Mouse (Mus musculus): ENCODE data around the gene Ubash3b.

Gene Ubash3b

GRCm38 (mm10) chr9:41136273-41136672 lies 25.2 kb downstream of the Ubash3b start:
- no peak for DNase-seq

DNA sequence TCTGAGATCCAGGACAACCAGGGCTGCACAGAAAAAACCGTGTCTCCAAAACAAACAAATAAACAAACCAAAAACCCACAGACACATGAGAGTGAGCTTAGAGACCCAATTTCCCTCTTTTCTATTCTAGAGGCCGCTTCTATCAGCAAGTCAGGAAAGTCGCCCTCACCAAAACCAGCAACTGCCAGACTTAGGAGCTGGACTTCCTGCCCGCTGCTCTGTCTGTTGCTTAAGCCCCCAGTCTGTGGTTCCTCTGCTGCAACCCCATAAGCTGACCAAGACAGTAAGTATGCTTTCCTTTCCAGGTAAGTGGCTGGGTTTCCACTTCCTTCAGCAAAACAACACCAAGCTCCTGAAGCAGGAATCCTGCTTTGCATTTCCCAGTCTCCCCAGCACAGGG lies 26.6 kb downstream of the Ubash3b start:
- no peak for DNase-seq

- no peak for DNase-seq
Measured at GRCm38 (mm10) chr9:41130563-41130962, 30.9 kb downstream of the Ubash3b start.

- no peak for DNase-seq
Measured at GRCm38 (mm10) chr9:41129802-41130480, 31.6 kb downstream of the Ubash3b start.

DNA sequence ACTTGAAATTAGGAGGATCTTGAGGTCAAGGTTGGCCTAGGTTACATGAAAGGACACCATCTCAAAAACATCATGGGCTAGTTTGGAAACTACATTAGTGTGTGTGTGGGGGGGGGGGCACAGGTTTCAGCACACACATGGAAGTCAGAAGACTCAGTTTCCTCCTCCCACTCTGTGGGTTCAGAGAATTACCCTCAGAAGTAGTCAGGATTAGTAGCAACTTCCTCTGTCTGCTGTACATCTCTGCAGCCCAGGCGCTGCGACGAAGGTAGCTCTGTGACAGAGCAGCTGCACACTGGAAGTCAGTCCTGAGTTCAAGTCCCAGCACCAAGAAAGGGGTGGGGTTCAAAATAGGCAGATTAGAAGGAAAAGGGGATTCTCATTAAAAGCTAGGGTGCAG lies 32.2 kb downstream of the Ubash3b start:
- no peak for DNase-seq

GRCm38 (mm10) chr9:41126723-41127122 lies 34.8 kb downstream of the Ubash3b start:
- DNase-seq = no peak

DNA sequence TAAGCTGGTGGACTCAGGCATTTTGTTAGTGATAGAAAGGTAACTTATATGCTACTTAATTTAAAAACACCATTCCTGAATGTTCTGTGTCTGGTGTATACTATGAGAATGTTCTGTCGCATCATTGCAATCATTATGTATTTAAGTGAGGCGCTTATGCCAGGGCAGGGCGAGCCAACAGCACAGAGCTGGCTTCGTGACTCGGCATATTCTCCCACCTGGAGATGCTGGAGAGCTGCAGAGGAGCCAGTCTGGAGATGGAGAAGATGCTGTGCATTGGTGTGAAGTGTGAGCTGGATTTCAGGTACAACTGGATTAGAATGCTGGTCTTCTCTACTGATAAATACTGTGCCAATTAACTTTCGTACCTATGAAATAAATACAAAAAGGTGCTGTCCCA lies 37.2 kb downstream of the Ubash3b start:
- DNase-seq = no peak

- peak; percentile 69 to 73 for DNase-seq
Measured at GRCm38 (mm10) chr9:41122390-41123110, 38.9 kb downstream of the Ubash3b start.

- DNase-seq = peak in 1 of 2 experiments; percentile 34
Measured at GRCm38 (mm10) chr9:41121701-41122354, 39.7 kb downstream of the Ubash3b start.

DNA sequence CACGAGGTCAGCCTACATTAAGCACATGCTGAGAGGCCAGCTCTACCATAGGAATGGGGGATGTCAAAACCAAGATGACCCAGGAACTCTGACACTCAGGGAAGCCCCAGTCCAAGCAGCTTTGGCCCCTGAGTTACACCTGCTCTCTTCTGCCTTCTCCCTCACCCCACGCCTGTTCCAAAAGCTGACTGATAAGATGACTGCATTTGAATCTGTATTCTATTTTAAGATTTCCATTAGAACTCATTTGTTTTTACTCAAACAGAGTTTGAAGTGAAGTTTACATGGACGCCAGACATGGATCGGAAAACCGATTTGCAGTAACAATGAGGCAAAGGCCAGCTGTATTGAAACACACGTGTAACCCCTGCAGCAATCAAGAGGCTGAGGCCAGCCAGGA lies 41.5 kb downstream of the Ubash3b start:
- no peak for DNase-seq

DNA sequence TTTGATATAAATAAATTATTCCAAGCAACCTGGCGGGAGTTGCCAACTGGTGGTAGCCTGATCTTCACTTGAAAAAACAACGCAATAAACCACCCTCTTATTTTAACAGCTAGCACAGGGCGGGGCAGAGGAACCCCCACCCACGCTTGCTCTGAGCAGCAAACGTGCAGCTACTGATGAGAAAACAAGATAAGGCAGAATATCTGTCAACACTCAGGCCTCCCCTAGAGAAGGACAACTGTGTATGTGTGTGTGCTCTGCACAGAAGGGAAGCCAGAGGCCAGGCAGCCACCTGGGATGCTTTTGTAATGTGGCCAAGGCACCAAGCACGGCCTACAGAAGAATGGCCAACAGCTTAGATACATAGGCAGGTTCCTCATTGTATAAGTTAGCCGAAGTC lies 43.4 kb downstream of the Ubash3b start:
- peak in 1 of 2 experiments; percentile 34 for DNase-seq

GRCm38 (mm10) chr9:41116126-41116525 lies 45.4 kb downstream of the Ubash3b start:
- no peak for DNase-seq

GRCm38 (mm10) chr9:41114367-41114766 lies 47.1 kb downstream of the Ubash3b start:
- no peak for DNase-seq

DNA sequence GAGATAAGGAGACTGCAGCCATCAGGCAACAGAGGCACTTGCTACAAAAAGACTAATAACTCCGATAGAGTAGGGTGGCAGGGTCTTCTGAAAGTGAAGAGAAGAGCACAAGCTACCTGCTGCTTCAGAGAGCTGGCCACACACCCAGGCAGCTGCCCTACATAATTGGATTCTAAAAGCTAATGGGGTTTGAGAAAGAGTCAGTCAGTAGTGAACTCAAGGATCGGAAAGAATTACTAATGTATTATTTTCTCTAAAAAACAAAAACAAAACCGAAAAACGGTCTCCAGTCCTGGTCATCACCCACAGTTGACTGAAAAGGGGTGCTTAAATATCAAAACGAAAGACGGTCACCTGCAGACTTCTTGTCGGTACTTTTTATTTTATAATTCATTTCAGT lies 51.7 kb downstream of the Ubash3b start:
- DNase-seq = no peak

DNA sequence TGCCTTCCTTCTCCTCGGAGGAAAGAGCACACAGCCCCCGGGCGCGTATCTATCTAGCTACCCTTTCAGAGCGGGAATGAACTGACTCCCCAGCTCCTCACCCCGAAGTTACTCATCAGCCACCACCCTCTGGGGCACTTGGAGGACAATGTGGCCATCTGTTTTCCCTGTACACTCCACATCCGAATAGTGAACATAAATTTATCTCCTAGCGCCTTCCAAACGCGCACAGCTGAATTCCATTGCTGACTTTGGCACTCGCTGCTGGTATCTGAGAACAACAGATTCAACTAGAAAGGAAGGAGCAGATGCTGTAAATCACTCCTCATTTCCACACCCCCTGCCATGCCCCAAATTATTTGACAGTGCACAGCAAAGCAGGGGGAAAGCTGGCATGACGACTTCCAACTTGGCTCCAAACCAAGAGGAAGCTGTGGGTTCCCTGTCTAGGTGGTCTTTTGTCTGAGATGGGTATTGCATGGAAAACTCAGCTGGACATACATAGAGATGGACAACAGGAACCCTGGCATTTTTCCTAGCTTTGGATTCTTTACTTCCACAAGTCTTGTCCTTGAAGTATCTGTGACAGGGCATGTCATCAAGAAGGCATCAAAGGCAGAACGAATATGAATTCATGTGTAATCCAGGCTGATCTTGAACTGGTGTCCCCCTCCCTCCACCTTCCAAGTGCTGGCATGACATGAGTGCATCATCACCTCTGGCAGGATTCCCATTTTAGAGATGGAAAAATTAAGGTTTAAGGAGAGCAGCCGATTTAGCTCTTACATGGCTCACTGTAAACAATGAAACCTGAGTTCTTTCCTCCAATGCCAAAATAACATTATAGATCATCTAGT lies 52.9 kb downstream of the Ubash3b start:
- DNase-seq = peak; percentile 56 to 60

DNA sequence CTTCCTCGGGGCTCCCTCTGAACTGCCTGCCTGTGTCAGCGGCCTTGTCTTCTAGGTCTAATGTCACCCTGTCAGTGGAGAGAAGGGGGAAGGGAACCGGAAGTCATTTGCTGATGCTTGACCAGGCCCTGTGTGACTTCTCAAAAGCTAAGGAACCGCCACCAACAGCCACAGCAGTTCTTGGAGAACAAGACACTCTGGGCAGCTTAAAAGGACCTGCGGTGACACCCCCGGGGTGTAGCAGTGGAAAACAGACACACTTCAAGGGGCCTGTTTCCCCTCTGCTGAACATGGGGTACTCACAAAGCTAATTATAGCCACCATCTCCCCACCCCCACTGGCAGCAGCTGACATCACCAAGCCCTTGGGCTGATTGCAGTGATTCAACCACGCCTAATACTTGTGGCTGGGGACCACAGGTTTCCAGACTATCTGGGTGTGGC lies 56.3 kb downstream of the Ubash3b start:
- no peak for DNase-seq

DNA sequence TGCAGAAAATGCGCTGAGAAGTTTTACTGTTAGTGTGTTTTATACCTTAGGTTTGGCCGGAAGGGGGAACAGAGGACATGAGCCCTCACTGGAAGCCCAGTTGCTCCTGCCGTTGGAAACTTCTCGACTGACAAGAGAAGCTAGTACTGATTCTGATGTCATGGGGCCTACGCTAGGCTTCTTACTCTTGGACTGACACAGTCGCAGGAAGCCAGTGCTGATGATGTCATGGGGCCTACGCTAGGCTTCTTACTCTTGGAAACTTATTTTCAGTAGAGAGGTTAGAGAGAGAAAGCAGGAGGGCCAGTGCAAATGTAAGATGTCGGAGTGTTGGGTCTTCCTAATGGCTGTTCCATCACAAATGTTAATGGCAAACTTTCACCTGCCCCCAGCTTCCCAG lies 57.8 kb downstream of the Ubash3b start:
- DNase-seq = no peak

DNA sequence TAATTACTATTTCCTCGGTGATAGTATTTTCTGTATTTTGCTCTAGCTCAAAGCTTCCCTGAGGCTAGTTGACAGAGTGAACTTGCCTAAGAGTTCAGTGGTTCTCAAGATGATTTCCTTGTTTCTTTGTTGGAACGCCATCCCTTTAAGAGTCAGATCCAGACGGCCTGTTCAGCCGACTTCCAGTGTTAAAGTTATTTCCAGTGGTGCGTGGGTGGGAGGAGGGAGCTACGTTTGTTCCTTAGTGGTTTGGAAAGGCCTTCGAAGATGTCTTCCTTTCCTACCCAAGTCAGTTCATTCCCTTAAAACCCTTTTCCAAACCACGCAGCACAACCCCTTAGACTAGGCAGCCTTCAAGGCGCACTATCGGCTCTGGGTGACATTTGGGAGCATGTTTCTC lies 58.9 kb downstream of the Ubash3b start:
- no peak for DNase-seq

- DNase-seq = no peak
Measured at GRCm38 (mm10) chr9:41099897-41100296, 61.6 kb downstream of the Ubash3b start.

- DNase-seq = no peak
Measured at GRCm38 (mm10) chr9:41099067-41099466, 62.4 kb downstream of the Ubash3b start.

- no peak for DNase-seq
Measured at GRCm38 (mm10) chr9:41098065-41098464, 63.4 kb downstream of the Ubash3b start.

- DNase-seq = no peak
Measured at GRCm38 (mm10) chr9:41091993-41092392, 69.5 kb downstream of the Ubash3b start.

DNA sequence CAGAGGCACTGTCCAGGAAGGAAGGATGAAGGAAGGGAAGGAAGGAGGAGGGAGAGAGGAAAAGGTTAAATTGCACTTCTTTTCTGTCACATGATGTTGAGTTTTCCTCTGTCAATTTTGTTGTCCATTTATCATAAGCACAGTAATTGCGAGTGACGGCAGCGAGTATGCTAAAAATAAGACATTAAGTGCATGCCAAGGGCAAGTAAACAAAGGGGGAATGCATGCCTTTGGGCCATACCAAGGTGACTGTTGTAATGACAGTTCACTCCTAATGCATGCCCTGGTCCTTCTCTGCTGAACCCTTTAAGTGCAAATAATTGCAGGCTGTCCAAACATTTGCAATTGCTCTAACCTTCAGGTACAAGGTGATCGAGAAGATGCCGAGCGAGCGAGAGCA lies 70.3 kb downstream of the Ubash3b start:
- no peak for DNase-seq
